Mouse (Mus musculus) right cerebral cortex, adult 2 months (tissue): ENCODE data around the gene Scgb1a1.
"Not testable (repeated sequence)": the region's sequence is repeated elsewhere in the genome, so short reads cannot be mapped to it uniquely, and the experiment has no call there.

ENCODE experiments used
- DNase-seq, 2 experiments: peaks; one replicate each; pipeline ENCODE4 v3.0.0; 2021 to 2022; ENCODE audit warnings: low spot score in 2 of 2

The Scgb1a1 gene

GRCm38 (mm10) chr19:9067292-9067691 lies 20.5 kb downstream of the Scgb1a1 start:
- DNase-seq, result no peak

GRCm38 (mm10) chr19:9065621-9066561 lies 21.9 kb downstream of the Scgb1a1 start:
- DNase-seq, result peak; percentile 20 to 40

GRCm38 (mm10) chr19:9063831-9064230 lies 23.9 kb downstream of the Scgb1a1 start:
- DNase-seq, result no peak

GRCm38 (mm10) chr19:9062822-9063221 lies 24.9 kb downstream of the Scgb1a1 start:
- DNase-seq, result no peak

GRCm38 (mm10) chr19:9061221-9061893 lies 26.4 kb downstream of the Scgb1a1 start:
- no peak for DNase-seq

- no peak for DNase-seq
Measured at GRCm38 (mm10) chr19:9060103-9060502, 27.7 kb downstream of the Scgb1a1 start.

- no peak for DNase-seq
Measured at GRCm38 (mm10) chr19:9059391-9059790, 28.4 kb downstream of the Scgb1a1 start.

GRCm38 (mm10) chr19:9058944-9059343 lies 28.8 kb downstream of the Scgb1a1 start:
- DNase-seq, result no peak

GRCm38 (mm10) chr19:9058331-9058884 lies 29.4 kb downstream of the Scgb1a1 start:
- DNase-seq, result no peak

GRCm38 (mm10) chr19:9057679-9058078 lies 30.1 kb downstream of the Scgb1a1 start:
- DNase-seq, result no peak

- DNase-seq, result no peak
Measured at GRCm38 (mm10) chr19:9055703-9056355, 31.9 kb downstream of the Scgb1a1 start.

- peak in 1 of 2 experiments; percentile 20 for DNase-seq
Measured at GRCm38 (mm10) chr19:9055153-9055552, 32.6 kb downstream of the Scgb1a1 start.

- DNase-seq, result no peak
Measured at GRCm38 (mm10) chr19:9052803-9053431, 34.8 kb downstream of the Scgb1a1 start.

- not testable (repeated sequence) for DNase-seq
Measured at GRCm38 (mm10) chr19:9051985-9052384, 35.8 kb downstream of the Scgb1a1 start.

GRCm38 (mm10) chr19:9050294-9051229 lies 37.2 kb downstream of the Scgb1a1 start:
- no peak for DNase-seq

GRCm38 (mm10) chr19:9048981-9049687 lies 38.6 kb downstream of the Scgb1a1 start:
- no peak for DNase-seq

- DNase-seq, result no peak
Measured at GRCm38 (mm10) chr19:9047946-9048387, 39.8 kb downstream of the Scgb1a1 start.

GRCm38 (mm10) chr19:9047207-9047945 lies 40.4 kb downstream of the Scgb1a1 start:
- no peak for DNase-seq

- DNase-seq, result no peak
Measured at GRCm38 (mm10) chr19:9044291-9044690, 43.5 kb downstream of the Scgb1a1 start.
